Mouse (Mus musculus) naive thymus-derived CD4-positive, alpha-beta T cell, adult 2 months (primary cell): ENCODE results near the gene Kdm2b.

Source experiments
- DNase-seq: peaks from one replicate; pipeline ENCODE4 v3.0.0-alpha.2; 2011; ENCODE audit warnings: low read depth

The Kdm2b gene

GRCm38 (mm10) chr5:122972116-122972515, 17.5 kb downstream of the Kdm2b start:
- DNase-seq = no peak

DNA sequence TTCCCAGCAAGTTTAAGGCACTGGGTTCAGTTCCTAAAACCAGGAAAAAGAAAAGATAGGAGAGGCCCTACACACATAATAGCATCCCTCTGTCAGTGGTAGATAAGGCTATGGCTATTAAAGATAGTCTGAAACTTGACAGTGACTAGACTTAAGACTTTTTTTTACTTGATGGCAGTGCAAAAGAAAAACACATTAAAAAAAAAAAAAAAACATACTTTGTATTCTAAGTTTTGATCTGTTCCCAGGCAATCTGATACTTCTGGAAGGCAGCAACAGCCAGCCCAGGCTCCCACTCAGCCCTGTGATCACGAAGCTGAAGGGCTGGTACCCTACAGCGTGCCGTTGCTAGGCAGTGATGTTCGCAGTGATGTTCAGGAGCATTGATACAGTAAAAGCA, 18.2 kb downstream of the Kdm2b start:
- no peak for DNase-seq

DNA sequence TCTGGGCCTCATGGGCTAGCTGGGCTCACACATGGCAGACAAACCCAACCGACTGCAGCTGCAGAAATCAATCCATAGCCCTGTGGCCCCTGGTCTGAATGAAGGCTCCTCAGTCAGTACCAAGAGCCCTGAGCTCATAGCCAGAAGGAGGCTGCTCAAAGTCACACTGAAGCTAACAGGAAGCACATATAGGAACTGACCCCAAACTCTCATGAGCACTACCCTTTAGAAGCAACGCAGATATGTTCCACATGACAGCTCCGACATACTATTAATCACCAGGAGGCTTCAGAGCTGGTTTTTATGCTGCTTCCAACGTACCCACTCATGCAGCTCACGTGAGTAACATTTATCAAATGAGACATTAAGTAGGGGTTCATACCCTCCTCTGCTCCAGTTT, 19.6 kb downstream of the Kdm2b start:
- DNase-seq = no peak

DNA sequence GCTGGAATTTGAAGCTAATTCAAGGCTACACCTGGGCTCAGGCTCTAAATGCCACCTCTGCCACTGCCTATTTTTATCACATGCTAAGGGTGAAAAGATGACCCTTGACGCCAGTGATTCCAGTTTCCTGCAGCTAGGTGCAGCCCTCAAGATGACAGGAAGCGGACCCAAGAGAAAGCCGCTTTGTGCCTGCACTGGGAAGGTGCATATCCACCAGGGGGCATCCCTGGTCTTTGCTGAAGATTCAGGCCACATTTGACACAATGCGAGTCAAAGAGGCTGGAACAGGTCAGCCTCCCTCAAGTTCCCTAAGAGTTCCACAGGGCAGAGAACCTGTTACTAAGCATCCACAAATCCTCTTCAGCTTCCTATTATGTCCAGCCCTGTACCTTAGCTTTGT, 21.3 kb downstream of the Kdm2b start:
- peak; percentile 92 for DNase-seq

GRCm38 (mm10) chr5:122965427-122965826, 24.2 kb downstream of the Kdm2b start:
- no peak for DNase-seq

DNA sequence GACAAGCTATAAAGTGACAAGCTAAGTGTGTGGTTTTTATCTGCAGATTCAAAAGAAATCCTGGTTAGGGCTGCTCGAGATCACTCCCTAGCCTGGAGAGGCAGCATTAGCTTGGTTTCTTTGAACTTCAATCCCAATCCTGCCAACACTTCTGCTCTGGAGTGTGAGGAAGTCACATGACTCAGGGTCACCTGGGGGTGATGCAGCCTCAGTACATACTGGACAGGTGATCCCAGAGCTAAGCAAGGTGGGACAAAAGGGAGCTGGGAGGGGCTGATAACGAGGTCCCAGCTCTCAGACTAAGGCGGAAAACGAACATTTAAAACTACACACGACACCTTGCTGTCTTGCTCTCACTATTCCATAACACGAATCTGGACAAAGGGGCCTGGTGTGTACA, 24.8 kb downstream of the Kdm2b start:
- no peak for DNase-seq

DNA sequence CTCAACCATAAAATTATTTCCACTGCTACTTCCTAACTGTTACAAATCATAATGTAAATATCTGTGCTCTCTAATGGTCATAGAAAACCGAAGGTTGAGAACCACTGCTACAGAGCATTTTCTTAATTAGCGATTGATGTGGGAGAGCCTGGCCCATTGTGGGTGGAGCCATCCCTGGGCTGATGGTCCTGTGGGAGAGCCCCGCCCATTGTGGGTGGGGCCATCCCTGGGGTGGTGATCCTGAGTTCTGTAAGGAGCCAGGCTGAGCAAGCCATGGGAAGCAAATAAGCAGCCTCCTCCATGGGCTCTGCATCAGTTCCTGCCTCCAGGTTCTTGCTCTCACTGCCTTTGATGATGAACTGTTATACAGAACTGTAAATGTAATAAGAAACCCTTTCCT, 27.7 kb downstream of the Kdm2b start:
- no peak for DNase-seq

DNA sequence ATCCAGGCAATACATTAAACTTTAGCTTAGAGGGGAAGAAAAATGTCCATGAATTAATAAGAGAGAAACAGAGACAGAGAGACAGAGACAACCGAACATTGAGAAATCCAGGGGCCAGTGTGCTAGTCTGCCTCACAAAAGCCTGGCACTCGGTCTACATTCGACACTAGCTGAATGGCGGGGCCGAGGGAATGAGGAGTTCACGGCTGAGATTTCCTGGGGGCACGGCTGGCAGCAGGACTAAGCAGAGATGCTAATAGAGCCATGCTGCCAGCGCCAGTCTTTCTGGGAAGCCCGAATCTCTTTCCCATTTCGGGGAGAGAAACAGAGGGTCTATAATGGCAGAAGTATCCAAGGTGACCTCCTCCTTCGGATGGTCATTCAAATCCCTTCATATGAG, 30.2 kb downstream of the Kdm2b start:
- no peak for DNase-seq

DNA sequence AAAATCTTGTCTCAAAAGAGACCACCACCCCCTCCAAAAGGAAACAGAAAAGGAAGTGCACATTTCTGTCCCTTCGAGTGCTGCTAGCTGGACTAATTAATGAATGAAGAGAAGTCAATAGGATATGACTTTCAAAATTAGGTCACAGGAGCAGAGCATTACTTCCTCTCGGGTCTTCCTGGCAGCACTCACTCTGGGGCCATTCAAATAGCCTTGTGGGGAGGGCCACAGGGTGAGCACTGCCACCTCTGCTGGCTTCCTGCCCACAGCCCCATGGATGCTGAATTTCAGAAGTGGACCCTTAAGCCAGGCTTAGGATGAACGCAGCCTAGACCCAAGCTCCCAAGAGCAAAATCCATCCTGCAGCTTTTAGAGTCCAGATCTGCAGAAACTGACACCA, 33.6 kb downstream of the Kdm2b start:
- DNase-seq = no peak

- DNase-seq = peak; percentile 61
Observed at GRCm38 (mm10) chr5:122951913-122952641, 37.5 kb downstream of the Kdm2b start.

DNA sequence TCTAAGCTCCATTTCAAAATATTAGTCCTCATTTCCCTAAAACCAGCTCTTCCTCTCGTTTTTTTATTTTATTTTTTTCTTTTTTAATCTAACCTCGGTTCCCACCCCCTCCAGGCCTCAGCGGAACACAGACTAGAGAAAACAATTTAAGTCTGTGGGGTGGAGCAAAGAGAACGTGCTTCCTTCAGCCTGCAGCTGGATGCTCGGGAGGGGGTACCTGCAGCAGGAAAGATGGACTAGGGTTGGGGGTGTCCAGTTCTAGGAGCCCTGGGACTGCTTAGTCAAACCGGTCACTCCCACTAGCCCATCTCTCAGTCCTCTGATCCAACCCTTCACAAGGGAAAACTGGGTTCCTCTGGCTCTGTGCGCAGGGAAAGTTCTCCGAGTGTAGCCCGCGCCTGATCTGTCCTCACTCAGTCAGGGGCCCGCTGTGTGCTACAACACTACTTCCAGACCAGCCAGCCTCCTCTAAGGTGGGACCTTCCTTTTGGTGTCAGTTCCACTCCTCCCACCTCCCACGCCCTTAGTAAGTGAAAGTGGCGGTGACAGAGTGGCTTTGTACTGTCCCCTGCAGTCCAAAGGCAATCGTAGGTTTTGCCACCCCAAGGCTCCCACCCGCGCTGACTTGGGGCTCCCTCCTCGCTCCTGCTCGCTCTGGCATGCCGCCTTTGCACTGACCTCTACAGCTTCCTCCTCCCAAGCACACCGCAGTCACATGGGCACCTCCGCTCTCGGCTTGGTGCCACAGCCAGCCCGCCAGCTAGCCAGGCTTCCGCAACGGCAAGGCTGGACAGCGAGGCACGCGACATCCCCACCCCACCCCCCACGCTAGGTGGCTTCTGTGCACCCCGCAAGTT, 38.3 kb downstream of the Kdm2b start:
- DNase-seq = peak; percentile 63

DNA sequence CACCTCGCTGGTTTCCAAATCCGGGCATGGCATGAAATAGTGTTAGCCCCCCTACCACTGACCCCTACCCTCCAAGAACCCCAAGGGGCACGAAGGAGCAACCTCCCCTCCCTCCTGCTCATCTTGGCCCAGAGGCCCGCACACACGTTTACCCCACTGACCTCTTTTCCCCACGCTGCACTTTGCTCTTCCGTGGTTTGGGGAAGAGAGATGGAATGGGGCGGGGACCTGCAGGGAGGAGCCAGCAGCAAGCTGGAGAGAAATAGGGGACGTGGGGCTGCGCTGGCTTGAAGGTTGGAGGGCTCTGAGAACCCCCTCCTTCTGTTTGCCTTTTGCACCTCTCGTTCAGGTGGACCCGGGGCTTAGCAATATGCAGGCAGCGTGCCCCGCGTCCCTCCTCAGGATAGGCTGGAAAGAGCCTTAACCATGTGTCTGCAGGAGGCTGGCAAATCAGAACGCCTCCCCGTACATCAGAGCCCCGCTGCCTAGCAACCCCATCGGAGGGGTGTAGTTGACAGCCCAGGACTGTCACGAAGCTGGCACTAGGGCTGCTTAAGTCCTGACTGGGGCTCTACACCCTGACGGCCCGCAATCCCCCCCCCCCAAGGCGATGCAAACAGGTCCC, 39.2 kb downstream of the Kdm2b start:
- peak; percentile 66 for DNase-seq

DNA sequence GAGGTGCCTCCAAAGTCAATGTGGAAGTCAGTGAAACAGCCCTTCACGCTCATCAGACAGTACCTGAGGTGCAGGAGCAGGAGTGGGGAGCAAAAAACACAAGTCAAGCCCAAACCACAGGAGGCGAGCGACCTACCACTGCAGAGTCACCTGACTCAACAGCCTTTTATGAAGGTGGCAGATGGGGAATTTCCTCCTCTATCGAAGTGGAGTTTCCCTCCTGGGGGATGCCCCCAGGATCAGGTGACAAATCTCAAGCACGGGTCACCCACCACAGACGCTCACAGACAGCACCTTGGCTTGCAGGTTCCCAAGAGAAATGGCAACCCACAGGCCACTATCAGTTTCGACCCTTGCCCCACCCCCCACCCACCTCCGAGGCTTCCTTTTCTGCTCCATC, 40.5 kb downstream of the Kdm2b start:
- DNase-seq = peak; percentile 89

DNA sequence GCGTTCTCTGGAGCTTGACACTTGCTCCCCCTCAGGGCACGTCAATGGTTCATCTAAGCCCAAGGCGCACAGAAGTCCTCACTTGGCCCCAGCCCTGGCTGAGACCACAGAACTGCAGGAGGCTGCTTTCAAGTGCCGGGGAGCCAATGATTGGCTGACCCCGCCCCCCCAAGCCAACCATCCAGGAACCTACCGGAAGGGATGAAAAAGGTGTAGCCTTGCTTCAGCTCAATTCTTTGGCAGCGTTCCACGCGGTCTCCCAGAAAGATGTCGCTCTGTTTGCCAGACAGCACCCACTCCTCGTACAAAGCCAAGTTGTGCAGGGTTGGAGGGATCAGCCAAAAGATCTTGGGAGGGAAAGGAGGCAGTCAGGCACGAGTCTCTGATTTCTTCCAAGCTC, 42.1 kb downstream of the Kdm2b start:
- no peak for DNase-seq

DNA sequence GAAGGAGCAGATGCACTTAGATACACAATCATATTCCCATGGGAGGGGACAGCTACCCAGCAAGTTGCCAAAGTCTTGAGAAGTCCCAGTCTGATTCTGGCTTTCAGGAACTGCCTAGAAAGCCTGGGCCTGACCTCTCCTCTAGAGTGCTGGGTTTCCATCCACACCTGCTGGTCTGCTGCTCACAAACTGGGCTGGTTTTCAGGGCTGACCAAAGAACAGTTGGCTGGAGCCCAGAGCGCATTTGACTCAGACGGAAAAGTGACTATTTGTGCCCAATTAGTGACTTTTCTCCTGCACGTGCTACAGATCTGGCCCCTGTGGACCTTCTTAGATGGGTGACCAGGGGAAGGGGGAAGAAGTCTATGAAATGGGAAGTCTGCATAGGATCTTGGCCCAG, 50.9 kb downstream of the Kdm2b start:
- DNase-seq = no peak

DNA sequence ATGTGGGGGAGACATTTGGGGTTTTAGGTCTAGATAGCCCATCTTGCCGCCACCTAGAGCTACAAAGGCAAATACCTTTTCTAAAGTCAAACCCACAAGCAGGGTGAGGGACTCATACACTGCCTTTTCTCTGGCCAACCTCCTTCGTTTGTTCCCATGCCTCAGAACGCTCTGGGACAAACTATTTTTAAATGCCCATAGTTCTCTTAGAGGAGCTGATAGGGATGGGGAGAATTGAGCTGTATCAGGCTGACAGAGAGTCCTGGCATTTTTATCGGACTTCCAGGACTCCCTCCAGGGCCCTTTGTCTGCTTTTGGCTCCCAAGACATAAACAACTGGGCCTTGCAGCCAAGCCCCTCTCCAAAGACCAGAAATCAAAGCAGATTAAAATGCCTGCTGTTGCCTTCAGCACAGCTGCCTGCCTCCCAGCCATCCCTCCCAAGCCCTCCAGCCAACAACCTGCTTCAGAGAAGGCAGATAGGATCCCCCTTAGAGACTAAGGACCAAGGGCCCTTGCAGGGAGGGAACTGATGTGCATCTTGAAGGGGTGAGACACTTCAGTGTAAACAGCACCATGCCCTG, 51.6 kb downstream of the Kdm2b start:
- no peak for DNase-seq

GRCm38 (mm10) chr5:122937031-122937430, 52.6 kb downstream of the Kdm2b start:
- no peak for DNase-seq

GRCm38 (mm10) chr5:122935810-122936209, 53.8 kb downstream of the Kdm2b start:
- no peak for DNase-seq

DNA sequence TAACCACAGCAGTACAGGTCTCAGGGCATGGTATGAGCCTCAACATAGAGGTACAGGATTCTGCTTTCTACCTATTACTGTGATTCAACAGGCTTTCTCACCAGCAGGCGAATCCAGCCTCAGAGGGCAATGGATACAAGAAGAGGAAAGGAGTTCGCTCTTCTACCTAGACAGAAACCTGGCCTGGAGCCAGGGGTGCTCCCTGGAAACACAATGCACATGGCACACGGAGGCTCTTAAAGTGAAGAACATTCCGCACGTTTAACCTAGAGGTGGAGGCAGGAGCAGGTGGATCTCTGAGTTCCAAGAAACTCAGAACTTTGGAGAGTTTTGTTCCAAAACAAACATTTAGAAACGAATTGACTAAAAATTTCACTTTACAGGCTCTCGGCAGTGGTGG, 58.6 kb downstream of the Kdm2b start:
- DNase-seq = no peak

DNA sequence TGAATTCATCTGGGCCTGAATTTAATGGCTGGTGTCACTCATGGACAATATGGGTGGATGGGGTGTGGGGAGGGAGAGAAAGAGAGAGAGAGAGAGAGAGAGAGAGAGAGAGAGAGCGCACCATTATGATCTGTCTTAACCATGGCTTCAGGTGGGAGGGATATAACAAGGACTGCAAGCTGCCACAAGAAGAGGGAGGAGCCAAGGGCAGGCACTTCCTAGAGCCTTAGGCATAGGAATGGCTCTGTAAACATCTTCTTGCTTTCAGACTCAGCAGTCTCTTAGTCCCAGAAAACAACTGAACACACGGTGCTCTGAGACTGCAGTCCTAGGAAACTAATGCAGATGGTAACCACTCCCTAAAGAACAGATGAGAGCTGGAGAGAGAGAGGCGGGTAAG, 61.3 kb downstream of the Kdm2b start:
- DNase-seq = no peak

- DNase-seq = no peak
Observed at GRCm38 (mm10) chr5:122927703-122928102, 61.9 kb downstream of the Kdm2b start.

DNA sequence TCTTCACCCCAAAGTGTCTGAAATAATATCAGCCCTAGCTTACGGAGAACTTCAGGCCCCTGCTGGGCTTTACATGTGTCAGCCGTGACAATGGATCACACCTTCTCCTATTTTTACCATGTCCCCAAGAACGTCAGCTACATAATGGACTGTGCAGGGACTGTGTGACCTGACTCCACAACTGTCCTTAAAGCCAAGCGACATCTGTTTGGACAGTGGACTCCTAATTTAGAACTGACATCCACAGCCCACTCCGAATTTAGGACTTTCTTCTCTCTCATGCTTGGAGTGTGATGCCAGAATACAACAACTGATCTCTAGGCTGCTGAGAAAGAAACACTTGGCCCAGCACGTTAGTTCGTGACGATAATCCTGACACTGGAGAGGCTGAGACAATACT, 62.5 kb downstream of the Kdm2b start:
- no peak for DNase-seq

DNA sequence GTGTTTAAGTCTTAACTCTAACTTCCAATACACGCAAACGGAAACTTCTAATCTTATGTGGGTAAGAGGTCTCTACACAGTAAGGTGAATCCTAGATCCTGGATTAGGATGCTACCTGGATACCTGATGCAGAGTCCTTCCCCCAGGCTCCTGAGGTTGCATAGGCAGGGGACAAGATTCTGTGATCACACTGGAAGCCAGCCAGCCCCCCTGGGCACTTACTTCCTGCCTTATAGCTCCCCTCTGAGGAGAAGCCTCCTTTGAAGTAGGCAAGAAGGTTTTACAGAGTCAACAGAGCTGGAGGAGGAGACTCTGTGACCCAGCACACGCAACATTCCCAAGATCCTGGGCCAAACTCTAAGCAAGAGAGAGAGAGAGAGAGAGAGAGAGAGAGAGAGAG, 63.3 kb downstream of the Kdm2b start:
- DNase-seq = peak; percentile 36
